Mouse (Mus musculus) hindbrain, embryonic 16.5 days (tissue): ENCODE measurements at regions not wholly inside any gene's neighbourhood (a gene's known extent, or its start where the extent isn't known, plus 50 kb on each side); places are given as distances from the start of the nearest gene placed in this dataset.

Experiments used
- ATAC-seq: fragments of 200-750 bp; cut with Nextera tagmentation; 2 replicates; pipeline ENCODE4 v1.8.0; 2017; ENCODE audit warnings: moderate TSS enrichment, moderate library complexity
- H3K27ac ChIP-seq: fragments of 300-500 bp; sonication (generic); 2 replicates; pipeline ENCODE4 v1.5.1; 2014; ENCODE audit warnings: low read depth, mild to moderate bottlenecking, control low read depth, low read length, moderate library complexity
- H3K27me3 ChIP-seq: fragments of 300-500 bp; sonication (generic); replicated peaks from 2 replicates; pipeline ENCODE4 v1.6.1; 2014; ENCODE audit warnings: low read length; ENCODE audit not compliant: control insufficient read depth, insufficient read depth
- H3K36me3 ChIP-seq: fragments of 300-500 bp; sonication (generic); 2 replicates; pipeline ENCODE4 v1.6.1; 2014; ENCODE audit warnings: mild to moderate bottlenecking, low read length, moderate library complexity, mixed read lengths; ENCODE audit not compliant: control insufficient read depth, insufficient read depth
- H3K4me1 ChIP-seq: fragments of 300-500 bp; sonication (generic); 2 replicates; pipeline ENCODE4 v1.6.1; 2014; ENCODE audit warnings: low read depth, low read length; ENCODE audit not compliant: control insufficient read depth, insufficient read depth
- H3K4me2 ChIP-seq: fragments of 300-500 bp; sonication (generic); 2 replicates; pipeline ENCODE4 v1.6.1; 2014; ENCODE audit warnings: mild to moderate bottlenecking, low read length, control low read depth, moderate library complexity
- H3K4me3 ChIP-seq: fragments of 300-500 bp; sonication (generic); 2 replicates; pipeline ENCODE4 v1.5.1; 2014; ENCODE audit warnings: mild to moderate bottlenecking, low read length, control low read depth, moderate library complexity
- H3K9ac ChIP-seq: fragments of 300-500 bp; sonication (generic); 2 replicates; pipeline ENCODE4 v1.6.1; 2014; ENCODE audit warnings: low read depth, mild to moderate bottlenecking, control low read depth, low read length, moderate library complexity
- H3K9me3 ChIP-seq: fragments of 300-500 bp; sonication (generic); 2 replicates; pipeline ENCODE4 v1.6.1; 2014; ENCODE audit warnings: mild to moderate bottlenecking, low read length, moderate library complexity; ENCODE audit not compliant: control insufficient read depth
- WGBS: fragments of 180-500 bp; shearing (Covaris S2); extraction: QIAGEN DNeasy Blood & Tissue Kit; methylation state at CpG from one replicate; pipeline ENCODE4 v1.1.7; 2014; 5-methylcytosine and 5-hydroxymethylcytosine counted together

DNA sequence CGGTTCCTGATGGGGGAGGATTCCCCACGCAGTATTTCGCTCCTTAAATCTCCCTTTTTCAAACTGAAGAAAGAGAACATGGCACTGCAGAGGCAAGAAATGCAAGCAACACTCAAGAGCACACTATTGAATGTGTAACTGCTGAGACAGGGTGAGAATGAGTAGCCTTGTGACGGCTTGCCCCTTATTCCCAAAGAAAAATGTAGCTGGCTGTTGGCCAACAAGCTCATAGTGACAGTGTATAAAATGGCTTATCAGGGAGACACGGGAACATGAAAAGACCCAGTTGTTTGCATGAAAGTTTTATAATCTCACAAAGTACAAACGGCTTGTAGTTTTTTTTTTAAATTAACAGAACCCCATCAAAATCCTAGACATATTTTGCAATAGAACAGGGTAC, 130.8 kb upstream of the Arglu1 start:
- no peak for ATAC-seq
- Histone ChIP-seq H3K9ac (no peak overlapping the region), H3K27ac (no peak overlapping the region), H3K4me1 (no peaks in the 10 kb centered on the region), H3K27me3 (no peaks in the 10 kb centered on the region), H3K4me2 (no peak overlapping the region), H3K36me3 (no peaks in the 10 kb centered on the region), H3K4me3 (no peak overlapping the region), H3K9me3 (no peaks in the 10 kb centered on the region)
- WGBS: 52% methylated on average over 6 of the region's 6 CpGs

- H3K4me3 ChIP-seq: no peak overlapping the region
- H3K27ac ChIP-seq: no peak overlapping the region
- no peaks in the 10 kb centered on the region for H3K27me3 ChIP-seq
- no peak overlapping the region for H3K9ac ChIP-seq
- no peak overlapping the region for H3K4me2 ChIP-seq
- H3K36me3 ChIP-seq: no peaks in the 10 kb centered on the region
- H3K9me3 ChIP-seq: no peaks in the 10 kb centered on the region
- ATAC-seq: no peak
- no peaks in the 10 kb centered on the region for H3K4me1 ChIP-seq
- WGBS: 61% methylated on average over 6 of the region's 6 CpGs
These were observed 130.3 kb upstream of the Arglu1 start for GRCm38 (mm10) chr8:8820614-8821013.

DNA sequence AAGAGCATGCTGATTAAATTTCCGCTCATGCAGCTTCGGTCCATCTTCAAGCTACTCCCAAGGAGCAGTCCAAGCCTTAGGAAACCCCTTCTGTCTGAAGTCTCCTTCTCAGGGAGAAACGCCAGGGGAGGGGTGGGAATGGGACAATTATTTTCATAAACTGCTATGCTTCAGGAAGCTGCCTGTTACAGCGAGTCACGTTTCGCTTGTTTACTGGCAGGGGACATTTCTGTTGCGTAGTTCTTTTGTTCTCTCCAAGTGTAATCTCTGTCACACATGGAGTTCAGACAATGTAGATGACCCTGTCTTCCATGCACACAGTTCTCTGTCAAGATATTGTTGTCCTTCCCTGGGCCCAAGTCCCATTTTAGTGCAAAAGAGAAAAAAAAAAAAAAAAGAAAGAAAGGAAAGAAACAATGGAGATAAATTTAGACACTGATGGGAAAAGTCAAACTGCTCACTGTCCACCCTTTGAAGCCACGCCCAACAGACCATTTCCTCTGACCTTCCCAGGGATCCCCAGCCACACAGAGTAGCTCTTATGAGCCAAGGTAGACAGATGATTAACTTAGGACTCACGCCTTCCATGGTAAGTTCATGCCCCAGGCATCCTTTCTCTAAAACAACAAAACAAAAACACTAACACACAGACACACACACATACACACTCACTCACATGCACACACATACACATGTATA, 129.1 kb upstream of the Arglu1 start:
- H3K9me3 ChIP-seq: no peaks in the 10 kb centered on the region
- WGBS: 75% methylated on average over 9 of the region's 9 CpGs
- H3K4me1 ChIP-seq: no peaks in the 10 kb centered on the region
- no peak overlapping the region for H3K4me2 ChIP-seq
- no peaks in the 10 kb centered on the region for H3K36me3 ChIP-seq
- ATAC-seq: no peak
- H3K4me3 ChIP-seq: no peak overlapping the region
- H3K27me3 ChIP-seq: no peaks in the 10 kb centered on the region
- H3K9ac ChIP-seq: no peak overlapping the region
- H3K27ac ChIP-seq: no peak overlapping the region

GRCm38 (mm10) chr8:8812807-8813167, 122.5 kb upstream of the Arglu1 start:
- Histone ChIP-seq H3K36me3 (no peaks in the 10 kb centered on the region), H3K9ac (no peak overlapping the region), H3K27ac (no peak overlapping the region), H3K9me3 (no peaks in the 10 kb centered on the region), H3K4me2 (no peak overlapping the region), H3K4me1 (no peaks in the 10 kb centered on the region), H3K27me3 (no peaks in the 10 kb centered on the region), H3K4me3 (no peak overlapping the region)
- ATAC-seq: 0 out of 2 replicates have a peak, but pooled peaks have one; percentile 42
- WGBS: 80% methylated on average over 5 of the region's 5 CpGs

DNA sequence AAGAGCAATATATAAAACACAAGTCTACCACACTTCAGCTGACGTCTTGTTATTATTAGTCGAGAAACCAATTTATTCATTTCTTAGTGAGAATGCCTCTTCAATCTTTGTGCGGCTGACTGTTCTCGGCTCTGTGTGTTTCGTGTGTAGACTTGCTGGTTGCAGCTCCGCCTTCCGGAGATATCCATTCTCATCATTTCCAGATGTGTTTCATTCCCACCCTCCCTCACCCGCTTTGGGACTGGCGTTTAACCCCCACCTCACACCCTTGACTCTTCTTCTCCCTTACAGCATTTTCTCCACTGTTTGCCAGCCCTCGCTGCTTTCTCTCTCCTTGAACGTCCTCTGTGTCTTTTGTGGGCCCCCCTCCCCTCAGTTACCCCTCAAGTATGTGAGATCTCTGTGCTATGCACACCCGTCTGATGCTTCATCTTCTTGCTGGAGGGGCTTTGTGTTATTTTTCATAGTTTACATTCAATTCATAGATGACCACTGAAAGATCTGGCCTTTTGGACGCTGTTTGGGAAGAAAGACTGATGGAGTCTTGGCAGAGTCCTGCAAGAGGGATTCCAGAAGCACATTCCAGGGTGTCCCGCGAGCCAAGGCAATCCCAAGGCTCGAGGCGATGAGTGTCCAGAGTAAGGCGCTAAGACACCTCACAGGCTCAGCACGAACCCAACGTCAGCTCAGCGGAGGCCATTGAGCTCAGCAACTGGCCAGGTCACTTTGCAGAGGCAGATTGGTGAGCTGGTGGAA, 121.9 kb upstream of the Arglu1 start:
- Histone ChIP-seq H3K4me2 (no peak overlapping the region), H3K4me3 (no peak overlapping the region), H3K9me3 (no peaks in the 10 kb centered on the region), H3K27me3 (no peaks in the 10 kb centered on the region), H3K27ac (no peak overlapping the region), H3K9ac (no peak overlapping the region), H3K4me1 (no peaks in the 10 kb centered on the region), H3K36me3 (no peaks in the 10 kb centered on the region)
- WGBS: 85% methylated on average over 21 of the region's 21 CpGs
- no peak for ATAC-seq

- WGBS: 51% methylated on average over 4 of the region's 4 CpGs
- Histone ChIP-seq H3K4me1 (no peaks in the 10 kb centered on the region), H3K4me3 (no peak overlapping the region), H3K9me3 (no peaks in the 10 kb centered on the region), H3K36me3 (no peaks in the 10 kb centered on the region), H3K4me2 (no peak overlapping the region), H3K27me3 (no peaks in the 10 kb centered on the region), H3K9ac (no peak overlapping the region), H3K27ac (no peak overlapping the region)
- ATAC-seq: no peak
These were observed 120.6 kb upstream of the Arglu1 start for GRCm38 (mm10) chr8:8810928-8811327.

- Histone ChIP-seq H3K4me2 (no peak overlapping the region), H3K27me3 (no peaks in the 10 kb centered on the region), H3K9ac (no peak overlapping the region), H3K4me3 (no peak overlapping the region), H3K4me1 (no peaks in the 10 kb centered on the region), H3K27ac (no peak overlapping the region), H3K9me3 (no peaks in the 10 kb centered on the region), H3K36me3 (no peaks in the 10 kb centered on the region)
- WGBS: 45% methylated on average over 9 of the region's 9 CpGs
- no peak for ATAC-seq
These were observed 119.6 kb upstream of the Arglu1 start for GRCm38 (mm10) chr8:8809835-8810439.

DNA sequence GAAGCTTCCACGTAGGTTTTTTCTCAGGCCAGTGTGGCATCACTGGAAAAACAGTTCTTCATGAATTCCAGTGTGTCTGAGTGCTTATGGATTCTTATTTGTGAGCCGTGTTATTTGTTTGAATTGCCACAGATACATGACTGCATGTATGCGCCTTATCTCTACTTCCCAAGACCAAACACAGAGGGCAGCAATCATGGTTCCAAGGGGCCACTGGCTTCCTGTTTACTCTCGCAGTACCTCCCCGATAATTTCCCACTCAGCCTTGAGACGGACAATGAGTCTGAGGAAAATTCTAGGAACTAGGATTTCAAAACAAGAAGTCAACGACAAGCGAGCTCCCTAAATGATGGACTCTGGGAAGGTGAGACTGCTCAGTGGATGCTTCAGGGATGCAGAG, 119.0 kb upstream of the Arglu1 start:
- H3K4me1 ChIP-seq: no peaks in the 10 kb centered on the region
- no peak overlapping the region for H3K9ac ChIP-seq
- 92% methylated on average over 8 of the region's 8 CpGs for WGBS
- no peak for ATAC-seq
- no peaks in the 10 kb centered on the region for H3K36me3 ChIP-seq
- no peak overlapping the region for H3K4me2 ChIP-seq
- H3K27me3 ChIP-seq: no peaks in the 10 kb centered on the region
- no peak overlapping the region for H3K4me3 ChIP-seq
- H3K9me3 ChIP-seq: no peaks in the 10 kb centered on the region
- no peak overlapping the region for H3K27ac ChIP-seq

DNA sequence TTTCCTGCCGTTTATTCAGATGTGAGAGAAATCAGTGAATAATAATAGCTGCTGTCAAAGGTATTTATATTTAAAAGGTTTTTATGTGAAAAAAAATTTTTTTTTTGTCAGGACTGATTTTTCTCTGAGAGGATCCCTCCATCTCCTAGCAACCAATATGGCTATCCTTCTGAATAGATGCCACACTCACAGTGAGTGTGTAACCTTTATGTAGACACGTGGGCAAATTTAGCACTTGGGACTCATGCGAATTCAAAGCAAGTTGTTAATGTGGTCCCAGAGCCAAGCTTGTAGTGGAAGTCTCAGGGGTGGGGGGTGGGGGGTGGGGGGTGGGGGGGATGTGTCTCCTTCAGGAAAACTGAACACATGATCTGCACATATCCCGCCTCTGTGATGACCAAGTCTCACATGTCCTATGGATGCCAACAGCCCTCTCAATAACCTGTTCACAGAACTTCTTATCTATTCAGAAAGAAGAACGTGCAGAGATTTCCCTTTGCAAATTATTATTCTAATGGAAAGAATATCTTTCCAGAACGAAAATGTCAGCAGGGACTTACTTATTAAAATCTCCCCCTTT, 112.5 kb upstream of the Arglu1 start:
- WGBS: 38% methylated on average over 6 of the region's 6 CpGs
- H3K4me2 ChIP-seq: no peak overlapping the region
- peak; percentile 68; the same call in 1 of the 2 replicates for ATAC-seq

More for the DNA sequence above, 112.5 kb upstream of the Arglu1 start:
- Histone ChIP-seq H3K9ac (no peak overlapping the region), H3K27ac (no peak overlapping the region), H3K4me3 (no peak overlapping the region), H3K27me3 (no peaks in the 10 kb centered on the region), H3K4me1 (peaks cover 3% of the 10 kb centered on the region), H3K36me3 (no peaks in the 10 kb centered on the region), H3K9me3 (no peaks in the 10 kb centered on the region)
